Mouse (Mus musculus) neural tube, embryonic 15.5 days (tissue): ENCODE data around the gene Abcb1b. TPM values are rescaled to one million over a fixed set of nuclear protein-coding genes. Genes with fewer than 3 reads are reported as not detected.

ENCODE experiments used
- ATAC-seq: fragments of 200-750 bp; cut with Nextera tagmentation; 2 replicates; pipeline ENCODE4 v1.8.0; 2017; ENCODE audit warnings: mild to moderate bottlenecking, moderate TSS enrichment, moderate library complexity; ENCODE audit not compliant: low FRiP score
- H3K27ac ChIP-seq: fragments of 300-500 bp; sonication (generic); replicated peaks from 2 replicates; pipeline ENCODE4 v1.5.1; 2015; ENCODE audit warnings: mild to moderate bottlenecking, inconsistent platforms
- H3K27me3 ChIP-seq: fragments of 300-500 bp; sonication (generic); replicated peaks from 2 replicates; pipeline ENCODE4 v1.6.1; 2015; ENCODE audit warnings: inconsistent platforms
- H3K36me3 ChIP-seq: fragments of 300-500 bp; sonication (generic); 2 replicates; pipeline ENCODE4 v1.6.1; 2015; ENCODE audit warnings: inconsistent platforms
- H3K4me1 ChIP-seq: fragments of 300-500 bp; sonication (generic); 2 replicates; pipeline ENCODE4 v1.6.1; 2015; ENCODE audit warnings: inconsistent platforms
- H3K4me2 ChIP-seq: fragments of 300-500 bp; sonication (generic); 2 replicates; pipeline ENCODE4 v1.6.1; 2015; ENCODE audit warnings: inconsistent platforms, mild to moderate bottlenecking, moderate library complexity
- H3K4me3 ChIP-seq: fragments of 300-500 bp; sonication (generic); replicated peaks from 2 replicates; pipeline ENCODE4 v1.5.1; 2015; ENCODE audit warnings: mild to moderate bottlenecking, inconsistent platforms
- H3K9ac ChIP-seq: fragments of 300-500 bp; sonication (generic); replicated peaks from 2 replicates; pipeline ENCODE4 v1.6.1; 2015; ENCODE audit warnings: mild to moderate bottlenecking, inconsistent platforms
- H3K9me3 ChIP-seq: fragments of 300-500 bp; sonication (generic); replicated peaks from 2 replicates; pipeline ENCODE4 v1.6.1; 2016; ENCODE audit warnings: inconsistent platforms
- WGBS: fragments of 180-500 bp; shearing (Covaris S2); methylation state at CpG from one replicate; pipeline ENCODE4 v1.1.7; 2015; ENCODE audit warnings: mixed read lengths; 5-methylcytosine and 5-hydroxymethylcytosine counted together
- polyA plus RNA-seq: library from polyadenylated mRNA; unstranded; fragments of >200 nt; fragmentation: Nextera tagmentation; extraction: Ambion mirVana; gene quantifications from 2 replicates; pipeline ENCODE4 v1.2.1, GENCODE M21; 2015

Abcb1b gene
- polyA plus RNA-seq, 1 experiment from 2014 or later: 0.50 TPM

- Histone ChIP-seq H3K9ac (no peak overlapping the region), H3K4me3 (no peak overlapping the region), H3K4me1 (no peaks in the 10 kb centered on the region), H3K27me3 (no peaks in the 10 kb centered on the region), H3K36me3 (no peaks in the 10 kb centered on the region), H3K27ac (no peak overlapping the region), H3K9me3 (no peaks in the 10 kb centered on the region), H3K4me2 (no peak overlapping the region)
- ATAC-seq: no peak
- 83% methylated on average over 1 of the region's 1 CpGs for WGBS
These were observed 103.1 kb downstream of the Abcb1b start for GRCm38 (mm10) chr5:8901001-8901400.

GRCm38 (mm10) chr5:8902141-8902817 lies 104.3 kb downstream of the Abcb1b start:
- WGBS: 54% methylated on average over 6 of the region's 6 CpGs
- no peaks in the 10 kb centered on the region for H3K27me3 ChIP-seq
- no peak for ATAC-seq

DNA sequence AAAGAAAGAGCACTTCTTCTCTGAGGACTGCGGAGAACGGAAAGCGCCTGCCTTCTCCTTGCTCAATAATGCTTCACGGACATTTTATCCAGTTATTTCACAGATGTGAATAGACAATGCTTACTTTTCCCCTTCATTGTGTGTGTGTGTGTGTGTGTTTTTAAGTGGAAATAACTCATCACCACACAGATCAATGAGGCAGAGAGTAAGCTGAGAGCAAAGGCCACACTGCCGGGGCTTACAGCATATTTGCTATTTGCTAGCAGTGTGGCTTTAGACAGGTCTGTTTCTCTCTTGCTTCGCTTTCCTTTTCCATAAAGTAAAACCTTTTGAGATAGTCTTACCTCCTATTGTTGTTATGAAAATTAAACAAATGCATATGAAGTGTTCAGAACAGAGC lies 106.6 kb downstream of the Abcb1b start:
- Histone ChIP-seq H3K4me3 (no peak overlapping the region), H3K27me3 (no peaks in the 10 kb centered on the region), H3K36me3 (no peaks in the 10 kb centered on the region), H3K4me2 (no peak overlapping the region), H3K9ac (no peak overlapping the region), H3K9me3 (no peaks in the 10 kb centered on the region), H3K4me1 (no peaks in the 10 kb centered on the region), H3K27ac (no peak overlapping the region)
- no peak for ATAC-seq
- WGBS: 30% methylated on average over 6 of the region's 6 CpGs

More at GRCm38 (mm10) chr5:8902141-8902817, 104.3 kb downstream of the Abcb1b start:
- H3K4me2 ChIP-seq: no peak overlapping the region
- H3K4me3 ChIP-seq: no peak overlapping the region
- H3K9me3 ChIP-seq: no peaks in the 10 kb centered on the region
- H3K36me3 ChIP-seq: no peaks in the 10 kb centered on the region
- no peak overlapping the region for H3K27ac ChIP-seq
- H3K4me1 ChIP-seq: no peaks in the 10 kb centered on the region
- H3K9ac ChIP-seq: no peak overlapping the region

DNA sequence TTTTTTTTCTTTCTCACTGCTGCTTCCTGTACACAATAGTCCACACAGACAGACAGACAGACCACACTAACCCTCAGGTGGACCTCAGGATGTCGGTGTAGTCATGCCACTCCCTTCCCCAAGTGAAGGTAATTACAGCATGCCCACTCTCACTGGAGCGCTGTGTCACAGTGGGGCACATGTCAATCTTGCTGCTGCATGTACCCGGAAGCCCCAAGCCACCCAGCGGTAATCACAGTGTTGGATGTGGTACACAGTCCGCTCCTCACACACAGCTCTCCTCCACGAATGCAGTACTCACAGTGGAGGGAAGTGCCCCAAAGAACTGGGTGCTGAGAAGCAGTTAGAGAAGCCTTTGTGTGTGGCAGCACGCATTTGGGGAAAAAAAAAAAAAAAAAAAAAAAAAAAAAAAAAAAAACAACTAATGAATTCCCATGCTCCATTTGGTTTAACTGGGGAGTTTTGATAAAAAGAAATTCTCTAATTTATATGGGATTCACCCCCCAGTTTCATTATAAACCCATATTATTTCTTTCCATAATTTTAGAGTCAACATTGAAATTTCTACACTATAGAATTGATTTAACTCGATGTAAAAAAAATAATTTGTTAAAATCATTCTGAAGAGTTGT lies 113.7 kb downstream of the Abcb1b start:
- WGBS: 83% methylated on average over 8 of the region's 8 CpGs
- ATAC-seq: no peak
- no peak overlapping the region for H3K9ac ChIP-seq
- no peaks in the 10 kb centered on the region for H3K4me1 ChIP-seq
- no peak overlapping the region for H3K4me3 ChIP-seq
- H3K27me3 ChIP-seq: no peaks in the 10 kb centered on the region
- no peak overlapping the region for H3K4me2 ChIP-seq
- H3K9me3 ChIP-seq: no peaks in the 10 kb centered on the region
- no peak overlapping the region for H3K27ac ChIP-seq
- no peaks in the 10 kb centered on the region for H3K36me3 ChIP-seq

Other genes starting within 250 kb of the Abcb1b start
- gene Rundc3b, start 175.2 kb upstream of the Abcb1b start, polyA plus RNA-seq: 35.5 and 44.8 TPM in 2 replicates
- 1.7 and 2.4 TPM in 2 replicates for gene Abcb1a, start 138.1 kb upstream of the Abcb1b start, polyA plus RNA-seq
- 0.78 and 0.87 TPM in 2 replicates for gene Abcb4, start 95.6 kb downstream of the Abcb1b start, polyA plus RNA-seq
- 21.9 and 26.6 TPM in 2 replicates for gene Crot, start 199.2 kb downstream of the Abcb1b start, polyA plus RNA-seq